Mouse (Mus musculus) G1E (cell line): ENCODE measurements around the gene Ube2d2b. TPM values are rescaled to one million over a fixed set of nuclear protein-coding genes. Genes with fewer than 3 reads are reported as not detected.

ENCODE experiments used
- ATAC-seq: 2 replicates; pipeline ENCODE4 v1.8.0; 2016; ENCODE audit warnings: mild to moderate bottlenecking; ENCODE audit not compliant: insufficient number of reproducible peaks, poor library complexity, low FRiP score, severe bottlenecking; ENCODE audit errors: extremely low read depth
- DNase-seq: peaks from one replicate; pipeline ENCODE4 v3.0.0; 2012; ENCODE audit warnings: low spot score
- H3K27me3 ChIP-seq: 2 replicates; pipeline ENCODE4 v1.6.1; 2012; ENCODE audit warnings: mild to moderate bottlenecking, low read length, inconsistent platforms; ENCODE audit not compliant: insufficient read depth
- H3K36me3 ChIP-seq: replicated peaks from 2 replicates; pipeline ENCODE3; 2012; ENCODE audit warnings: mild to moderate bottlenecking, inconsistent platforms
- H3K4me1 ChIP-seq: 2 replicates; pipeline ENCODE4 v1.6.1; 2012; ENCODE audit warnings: low read depth, low read length, inconsistent platforms, mixed read lengths; ENCODE audit not compliant: insufficient read depth
- H3K4me3 ChIP-seq: 2 replicates; pipeline ENCODE4 v1.5.1; 2012; ENCODE audit warnings: low read depth, mild to moderate bottlenecking, inconsistent platforms, low read length, moderate library complexity, mixed read lengths
- H3K9me3 ChIP-seq: replicated peaks from 2 replicates; pipeline ENCODE4 v1.6.1; 2012; ENCODE audit warnings: inconsistent platforms
- CTCF ChIP-seq: IDR thresholded peaks from 2 replicates; pipeline ENCODE4 v1.5.1; 2012; ENCODE audit warnings: low read depth, low read length, inconsistent platforms, mixed read lengths
- GATA1 ChIP-seq: IDR thresholded peaks from 2 replicates; pipeline ENCODE4 v1.6.1; 2012; ENCODE audit warnings: borderline replicate concordance, low read length, inconsistent platforms, mixed read lengths
- GATA2 ChIP-seq: IDR thresholded peaks from 2 replicates; pipeline ENCODE4 v1.6.1; 2012; ENCODE audit warnings: low read depth, low read length, inconsistent platforms, borderline replicate concordance
- POLR2AphosphoS5 ChIP-seq: IDR thresholded peaks from 2 replicates; pipeline ENCODE4 v1.6.1; 2012; ENCODE audit warnings: low read depth, low read length, inconsistent platforms; ENCODE audit not compliant: insufficient replicate concordance
- TAL1 ChIP-seq: conservative IDR thresholded peaks from 2 replicates; pipeline ENCODE4 v1.6.1; 2012; ENCODE audit warnings: low read depth, low read length, inconsistent platforms, mixed read lengths
- polyA plus RNA-seq: library from polyadenylated mRNA; stranded (reverse); fragments of >175 nt; gene quantifications from 2 replicates; pipeline ENCODE4 v1.2.3, GENCODE M21; 2012
- total RNA-seq, 2 experiments: library from RNA; stranded (forward) in 1 of 2; stranded (reverse) in 1 of 2; fragments of 200-1000 nt in 1 of 2; fragments of >200 nt in 1 of 2; fragmentation: Nextera tagmentation in 1 of 2; gene quantifications; 2 replicates each; pipeline ENCODE4 v1.2.3; 2014 to 2017

The Ube2d2b gene
- total and polyA plus RNA-seq, 3 experiments, result 0.05 TPM; not detected in 2

- H3K4me3 ChIP-seq, result no peak overlapping the region
- no peaks in the 10 kb centered on the region for H3K9me3 ChIP-seq
- peaks cover 23% of the 10 kb centered on the region for H3K36me3 ChIP-seq
- DNase-seq (no peak), ATAC-seq (no peak)
- TF ChIP-seq CTCF (no peak), GATA2 (no peak), POLR2AphosphoS5 (no peak), GATA1 (no peak), TAL1 (no peak)
- H3K27me3 ChIP-seq, result no peaks in the 10 kb centered on the region
- peaks cover 10% of the 10 kb centered on the region for H3K4me1 ChIP-seq
These were observed 19.1 kb downstream of the Ube2d2b start for GRCm38 (mm10) chr5:107848964-107849363.

DNA sequence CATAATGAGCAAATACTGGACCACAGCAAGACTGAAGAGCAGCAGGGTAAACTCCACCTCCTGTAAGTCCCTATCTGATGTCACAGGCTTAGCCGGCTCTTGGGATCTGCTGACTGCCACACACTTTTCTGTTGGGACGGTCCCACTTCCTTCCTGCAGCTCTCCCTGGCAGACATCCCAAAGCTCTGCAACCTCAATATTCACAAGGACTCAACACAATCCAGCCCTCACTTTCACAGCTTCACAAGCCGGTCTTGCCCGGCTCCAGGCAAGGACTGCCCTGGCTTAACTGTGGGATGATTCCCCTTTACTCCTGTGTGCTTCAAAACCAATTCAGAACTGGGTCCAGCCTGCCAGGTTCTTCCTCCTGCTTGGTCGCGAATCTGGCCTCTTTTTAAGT, 23.9 kb downstream of the Ube2d2b start:
- peaks cover 27% of the 10 kb centered on the region for H3K4me1 ChIP-seq
- no peaks in the 10 kb centered on the region for H3K27me3 ChIP-seq
- H3K9me3 ChIP-seq, result no peaks in the 10 kb centered on the region
- ATAC-seq, result no peak
- no peak for DNase-seq
- no peak for TF ChIP-seq GATA1
- TF ChIP-seq POLR2AphosphoS5, result no peak
- TF ChIP-seq TAL1, result no peak
- no peak for TF ChIP-seq CTCF
- TF ChIP-seq GATA2, result no peak
- H3K36me3 ChIP-seq, result peaks cover 14% of the 10 kb centered on the region
- H3K4me3 ChIP-seq, result no peak overlapping the region

GRCm38 (mm10) chr5:107854556-107854955, 24.7 kb downstream of the Ube2d2b start:
- H3K9me3 ChIP-seq, result no peaks in the 10 kb centered on the region
- H3K4me3 ChIP-seq, result no peak overlapping the region
- no peak for TF ChIP-seq GATA2
- TF ChIP-seq GATA1, result no peak
- H3K36me3 ChIP-seq, result peaks cover 14% of the 10 kb centered on the region
- H3K27me3 ChIP-seq, result no peaks in the 10 kb centered on the region
- ATAC-seq, result no peak
- DNase-seq, result no peak
- peaks cover 31% of the 10 kb centered on the region for H3K4me1 ChIP-seq

- no peak overlapping the region for H3K4me3 ChIP-seq
- H3K27me3 ChIP-seq, result no peaks in the 10 kb centered on the region
- no peak for ATAC-seq
These were observed 25.6 kb downstream of the Ube2d2b start for GRCm38 (mm10) chr5:107855546-107855945.

DNA sequence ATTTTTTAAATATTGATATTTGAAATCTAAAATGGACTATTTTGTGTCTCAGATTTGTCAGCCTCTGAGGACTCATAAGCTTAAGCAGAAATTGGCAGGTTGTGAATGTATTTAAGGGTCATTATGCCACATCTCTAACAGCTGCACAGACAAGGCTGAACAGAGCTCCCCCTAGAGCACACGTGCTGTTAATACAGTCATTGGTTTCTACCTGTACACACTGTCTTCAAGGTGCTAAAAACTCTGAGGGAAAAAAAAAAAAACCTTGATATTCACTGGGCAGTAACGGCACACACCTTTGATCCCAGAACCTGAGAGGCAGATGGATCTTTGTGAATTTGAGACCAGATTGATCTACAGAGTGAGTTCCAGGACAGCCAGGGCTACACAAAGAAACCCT, 29.1 kb downstream of the Ube2d2b start:
- H3K27me3 ChIP-seq, result no peaks in the 10 kb centered on the region
- no peak for TF ChIP-seq TAL1
- peak; percentile 36 for TF ChIP-seq CTCF
- peaks cover 10% of the 10 kb centered on the region for H3K36me3 ChIP-seq
- ATAC-seq, result no peak
- no peak for DNase-seq
- no peaks in the 10 kb centered on the region for H3K9me3 ChIP-seq
- peaks cover 31% of the 10 kb centered on the region for H3K4me1 ChIP-seq
- no peak overlapping the region for H3K4me3 ChIP-seq

More at GRCm38 (mm10) chr5:107855546-107855945, 25.6 kb downstream of the Ube2d2b start:
- Histone ChIP-seq H3K4me1 (peaks cover 31% of the 10 kb centered on the region), H3K9me3 (no peaks in the 10 kb centered on the region), H3K36me3 (peaks cover 11% of the 10 kb centered on the region)
- no peak for DNase-seq
- no peak for TF ChIP-seq GATA2

DNA sequence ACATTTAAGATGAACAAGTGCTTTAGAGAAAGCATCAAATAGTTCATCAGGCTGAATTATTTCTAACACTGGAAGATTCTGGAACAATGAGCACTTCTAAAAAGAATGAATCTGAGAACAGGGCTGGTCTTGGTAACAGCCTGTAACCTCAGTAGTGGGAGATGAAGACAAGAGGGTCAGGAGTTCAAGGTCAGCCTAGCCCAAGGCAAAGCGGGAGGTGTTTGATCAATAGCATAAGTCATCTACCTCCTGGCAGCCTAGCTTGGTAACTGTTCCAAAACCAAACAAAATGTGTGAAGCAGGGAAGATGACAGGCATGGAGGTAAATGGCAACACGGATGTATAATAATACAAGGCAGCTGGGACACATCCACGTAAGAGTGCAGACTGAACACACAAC, 34.1 kb downstream of the Ube2d2b start:
- no peak overlapping the region for H3K4me3 ChIP-seq
- peaks cover 44% of the 10 kb centered on the region for H3K4me1 ChIP-seq
- no peaks in the 10 kb centered on the region for H3K9me3 ChIP-seq
- ATAC-seq (no peak), DNase-seq (no peak)
- no peaks in the 10 kb centered on the region for H3K27me3 ChIP-seq
- H3K36me3 ChIP-seq, result peaks cover 13% of the 10 kb centered on the region
- no peak for TF ChIP-seq TAL1
- TF ChIP-seq GATA1, result no peak
- TF ChIP-seq CTCF, result no peak
- no peak for TF ChIP-seq GATA2
- TF ChIP-seq POLR2AphosphoS5, result no peak
